Mouse (Mus musculus) CH12.LX (cell line): ENCODE results near the gene Capn3.

Experiments
- MXI1 ChIP-seq: IDR thresholded peaks from 2 replicates; pipeline ENCODE4 v1.6.1; 2011; ENCODE audit warnings: mild to moderate bottlenecking, low read depth, low read length, improper control_type of control experiment
- NELFE ChIP-seq: IDR thresholded peaks from 2 replicates; pipeline ENCODE4 v1.6.1; 2011; ENCODE audit warnings: low read depth, low read length, improper control_type of control experiment
- RAD21 ChIP-seq: IDR thresholded peaks from 2 replicates; pipeline ENCODE4 v1.6.1; 2011; ENCODE audit warnings: low read depth, mild to moderate bottlenecking, low read length, improper control_type of control experiment, moderate library complexity
- USF1 ChIP-seq: IDR thresholded peaks from 2 replicates; pipeline ENCODE4 v1.6.1; 2014; ENCODE audit warnings: low read depth, mild to moderate bottlenecking, inconsistent platforms, low read length, improper control_type of control experiment

DNA sequence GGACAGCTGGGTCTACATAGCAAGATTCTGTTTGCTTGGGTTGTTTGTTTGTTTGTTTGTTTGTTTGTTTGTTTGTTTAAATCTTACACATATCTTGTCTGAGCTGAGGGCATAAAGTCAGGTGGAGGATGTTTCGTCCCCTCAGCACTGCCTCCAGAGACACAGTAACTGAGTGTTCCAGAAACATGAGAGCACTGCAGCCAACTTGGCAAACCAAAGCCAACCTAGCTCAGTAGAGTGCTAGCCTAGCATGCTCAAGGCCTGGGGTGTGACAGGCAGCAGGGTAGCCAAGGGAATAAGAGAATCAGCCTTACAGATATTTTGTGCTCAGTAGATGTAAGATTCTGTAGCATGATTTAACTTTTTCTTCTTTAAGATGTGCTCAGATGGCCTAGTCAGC lies 11.3 kb upstream of the Capn3 start:
- TF ChIP-seq RAD21 (no peak), USF1 (no peak), MXI1 (no peak), NELFE (no peak)
